Mouse (Mus musculus): ENCODE data around the gene Adam23. TPM values are rescaled to one million over a fixed set of nuclear protein-coding genes. Genes with fewer than 3 reads are reported as not detected.

Adam23 gene
- polyA plus RNA-seq (2014; fragmentation: Nextera tagmentation; extraction: Ambion mirVana): 3.7 and 4.1 TPM in 2 replicates

- Histone ChIP-seq H3K9ac (ENCODE audit: low read length) (peak within 1 kb of the TSS; percentile 72), H3K27ac (replicated peaks; ENCODE audit: low read depth, low read length) (no peak within 1 kb of the TSS)
These were observed at the start of gene Adam23 for GRCm38 (mm10) chr1:63445656-63446046. Gene Adam23, plus strand, starts transcription at chr1:63445891.

GRCm38 (mm10) chr1:63401130-63401529 lies 44.6 kb upstream of the Adam23 start:
- ATAC-seq (ENCODE audit: insufficient number of reproducible peaks, low FRiP score, low TSS enrichment, low read depth) (no peak), DNase-seq (ENCODE audit: low spot score) (no peak)
- no peak overlapping the region for H3K4me3 ChIP-seq (ENCODE audit: low read depth, low read length)
- no peak overlapping the region for H3K27ac ChIP-seq (replicated peaks; ENCODE audit: low read depth, low read length)
- 80% methylated on average over 5 of the region's 5 CpGs for WGBS
- H3K4me2 ChIP-seq (ENCODE audit: low read depth, severe bottlenecking): no peak overlapping the region
- H3K27me3 ChIP-seq (ENCODE audit: control insufficient read depth, insufficient read depth, low read length): no peaks in the 10 kb centered on the region
- H3K9me3 ChIP-seq (ENCODE audit: control insufficient read depth, low read length): no peaks in the 10 kb centered on the region
- H3K4me1 ChIP-seq (ENCODE audit: control insufficient read depth, insufficient read depth, low read length): no peaks in the 10 kb centered on the region
- H3K36me3 ChIP-seq (ENCODE audit: control insufficient read depth, insufficient read depth, low read length): no peaks in the 10 kb centered on the region
- H3K9ac ChIP-seq (ENCODE audit: low read length): no peak overlapping the region

More at GRCm38 (mm10) chr1:63445656-63446046, at the start of gene Adam23:
- ATAC-seq (ENCODE audit: insufficient number of reproducible peaks, low FRiP score, low TSS enrichment, low read depth) (peak; percentile 69; the same call in 1 of the 2 replicates), DNase-seq (ENCODE audit: low spot score) (peak; percentile 74)
- Histone ChIP-seq H3K4me3 (ENCODE audit: low read depth, low read length) (peak within 1 kb of the TSS; percentile 69), H3K9me3 (ENCODE audit: control insufficient read depth, low read length) (no peaks in the 10 kb centered on the region), H3K27me3 (ENCODE audit: control insufficient read depth, insufficient read depth, low read length) (no peaks in the 10 kb centered on the region; the same call in 1 of the 2 replicates), H3K4me1 (ENCODE audit: control insufficient read depth, insufficient read depth, low read length) (no peaks in the 10 kb centered on the region), H3K4me2 (ENCODE audit: low read depth, severe bottlenecking) (peak within 1 kb of the TSS; percentile 99), H3K36me3 (ENCODE audit: control insufficient read depth, insufficient read depth, low read length) (no peaks in the 10 kb centered on the region)
- under 1% methylated on average over 37 of the region's 41 CpGs for WGBS

- DNase-seq (ENCODE audit: low spot score): peak; percentile 53
These were observed 42.1 kb upstream of the Adam23 start for GRCm38 (mm10) chr1:63403601-63404000.

GRCm38 (mm10) chr1:63408344-63408743 lies 37.3 kb upstream of the Adam23 start:
- Histone ChIP-seq H3K27me3 (ENCODE audit: control insufficient read depth, insufficient read depth, low read length) (no peaks in the 10 kb centered on the region), H3K36me3 (ENCODE audit: control insufficient read depth, insufficient read depth, low read length) (no peaks in the 10 kb centered on the region), H3K27ac (replicated peaks; ENCODE audit: low read depth, low read length) (no peak overlapping the region), H3K4me3 (ENCODE audit: low read depth, low read length) (no peak overlapping the region), H3K4me2 (ENCODE audit: low read depth, severe bottlenecking) (no peak overlapping the region), H3K9ac (ENCODE audit: low read length) (no peak overlapping the region), H3K4me1 (ENCODE audit: control insufficient read depth, insufficient read depth, low read length) (no peaks in the 10 kb centered on the region), H3K9me3 (ENCODE audit: control insufficient read depth, low read length) (no peaks in the 10 kb centered on the region)
- ATAC-seq (ENCODE audit: insufficient number of reproducible peaks, low FRiP score, low TSS enrichment, low read depth): no peak
- 75% methylated on average over 6 of the region's 6 CpGs for WGBS
- no peak for DNase-seq (ENCODE audit: low spot score)

More at GRCm38 (mm10) chr1:63403601-63404000, 42.1 kb upstream of the Adam23 start:
- Histone ChIP-seq H3K27me3 (ENCODE audit: control insufficient read depth, insufficient read depth, low read length) (no peaks in the 10 kb centered on the region), H3K4me3 (ENCODE audit: low read depth, low read length) (no peak overlapping the region), H3K4me1 (ENCODE audit: control insufficient read depth, insufficient read depth, low read length) (no peaks in the 10 kb centered on the region), H3K4me2 (ENCODE audit: low read depth, severe bottlenecking) (no peak overlapping the region), H3K27ac (replicated peaks; ENCODE audit: low read depth, low read length) (no peak overlapping the region), H3K9me3 (ENCODE audit: control insufficient read depth, low read length) (no peaks in the 10 kb centered on the region), H3K36me3 (ENCODE audit: control insufficient read depth, insufficient read depth, low read length) (no peaks in the 10 kb centered on the region), H3K9ac (ENCODE audit: low read length) (no peak overlapping the region)
- 47% methylated on average over 4 of the region's 4 CpGs for WGBS
- ATAC-seq (ENCODE audit: insufficient number of reproducible peaks, low FRiP score, low TSS enrichment, low read depth): no peak

GRCm38 (mm10) chr1:63418491-63418890 lies 27.2 kb upstream of the Adam23 start:
- Histone ChIP-seq H3K4me1 (ENCODE audit: control insufficient read depth, insufficient read depth, low read length) (no peaks in the 10 kb centered on the region), H3K9me3 (ENCODE audit: control insufficient read depth, low read length) (no peaks in the 10 kb centered on the region), H3K27me3 (ENCODE audit: control insufficient read depth, insufficient read depth, low read length) (no peaks in the 10 kb centered on the region), H3K4me2 (ENCODE audit: low read depth, severe bottlenecking) (no peak overlapping the region), H3K36me3 (ENCODE audit: control insufficient read depth, insufficient read depth, low read length) (no peaks in the 10 kb centered on the region), H3K27ac (replicated peaks; ENCODE audit: low read depth, low read length) (no peak overlapping the region), H3K4me3 (ENCODE audit: low read depth, low read length) (no peak overlapping the region), H3K9ac (ENCODE audit: low read length) (no peak overlapping the region)
- ATAC-seq (ENCODE audit: insufficient number of reproducible peaks, low FRiP score, low TSS enrichment, low read depth): no peak
- DNase-seq (ENCODE audit: low spot score): no peak
- 64% methylated on average over 8 of the region's 8 CpGs for WGBS

- Histone ChIP-seq H3K27ac (replicated peaks; ENCODE audit: low read depth, low read length) (no peak overlapping the region), H3K4me1 (ENCODE audit: control insufficient read depth, insufficient read depth, low read length) (no peaks in the 10 kb centered on the region), H3K27me3 (ENCODE audit: control insufficient read depth, insufficient read depth, low read length) (no peaks in the 10 kb centered on the region), H3K4me3 (ENCODE audit: low read depth, low read length) (no peak overlapping the region), H3K36me3 (ENCODE audit: control insufficient read depth, insufficient read depth, low read length) (no peaks in the 10 kb centered on the region), H3K9ac (ENCODE audit: low read length) (no peak overlapping the region), H3K9me3 (ENCODE audit: control insufficient read depth, low read length) (no peaks in the 10 kb centered on the region), H3K4me2 (ENCODE audit: low read depth, severe bottlenecking) (no peak overlapping the region)
- no peak for ATAC-seq (ENCODE audit: insufficient number of reproducible peaks, low FRiP score, low TSS enrichment, low read depth)
- 89% methylated on average over 6 of the region's 6 CpGs for WGBS
- DNase-seq (ENCODE audit: low spot score): no peak
These were observed 15.0 kb upstream of the Adam23 start for GRCm38 (mm10) chr1:63430668-63431067.

- ATAC-seq (ENCODE audit: insufficient number of reproducible peaks, low FRiP score, low TSS enrichment, low read depth): no peak
- no peaks in the 10 kb centered on the region for H3K27me3 ChIP-seq (ENCODE audit: control insufficient read depth, insufficient read depth, low read length)
- no peak overlapping the region for H3K9ac ChIP-seq (ENCODE audit: low read length)
- no peak overlapping the region for H3K27ac ChIP-seq (replicated peaks; ENCODE audit: low read depth, low read length)
- no peaks in the 10 kb centered on the region for H3K36me3 ChIP-seq (ENCODE audit: control insufficient read depth, insufficient read depth, low read length)
- H3K4me1 ChIP-seq (ENCODE audit: control insufficient read depth, insufficient read depth, low read length): no peaks in the 10 kb centered on the region
- 90% methylated on average over 8 of the region's 8 CpGs for WGBS
- H3K4me3 ChIP-seq (ENCODE audit: low read depth, low read length): no peak overlapping the region
- DNase-seq (ENCODE audit: low spot score): no peak
- no peaks in the 10 kb centered on the region for H3K9me3 ChIP-seq (ENCODE audit: control insufficient read depth, low read length)
- no peak overlapping the region for H3K4me2 ChIP-seq (ENCODE audit: low read depth, severe bottlenecking)
These were observed 14.5 kb upstream of the Adam23 start for GRCm38 (mm10) chr1:63431166-63431565.

DNA sequence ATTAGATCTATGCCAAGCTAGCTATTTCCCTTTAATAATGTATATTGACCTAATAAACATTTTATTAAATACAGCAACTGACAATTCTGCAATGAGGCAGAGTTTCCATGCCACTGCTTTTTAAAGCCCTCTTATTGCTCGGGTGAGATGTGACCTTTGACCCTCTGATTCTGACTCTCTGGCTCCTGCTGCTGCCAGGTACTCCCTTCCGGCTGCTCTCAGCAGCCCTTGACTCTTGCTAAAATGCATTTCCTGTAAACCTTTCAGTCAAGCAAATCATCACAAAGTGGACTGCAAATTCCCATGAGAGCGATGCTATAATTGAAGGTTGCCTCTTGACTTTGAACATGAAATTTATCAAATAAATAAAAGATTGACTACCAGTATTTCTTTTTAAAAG lies 13.8 kb upstream of the Adam23 start:
- H3K4me1 ChIP-seq (ENCODE audit: control insufficient read depth, insufficient read depth, low read length): no peaks in the 10 kb centered on the region
- no peak overlapping the region for H3K4me3 ChIP-seq (ENCODE audit: low read depth, low read length)
- H3K4me2 ChIP-seq (ENCODE audit: low read depth, severe bottlenecking): no peak overlapping the region
- no peaks in the 10 kb centered on the region for H3K36me3 ChIP-seq (ENCODE audit: control insufficient read depth, insufficient read depth, low read length)
- H3K9me3 ChIP-seq (ENCODE audit: control insufficient read depth, low read length): no peaks in the 10 kb centered on the region
- H3K27ac ChIP-seq (replicated peaks; ENCODE audit: low read depth, low read length): no peak overlapping the region
- H3K9ac ChIP-seq (ENCODE audit: low read length): no peak overlapping the region
- no peak for DNase-seq (ENCODE audit: low spot score)
- no peaks in the 10 kb centered on the region for H3K27me3 ChIP-seq (ENCODE audit: control insufficient read depth, insufficient read depth, low read length)
- 25% methylated on average over 3 of the region's 3 CpGs for WGBS
- no peak for ATAC-seq (ENCODE audit: insufficient number of reproducible peaks, low FRiP score, low TSS enrichment, low read depth)

GRCm38 (mm10) chr1:63434052-63434451 lies 11.6 kb upstream of the Adam23 start:
- 78% methylated on average over 7 of the region's 7 CpGs for WGBS
- Histone ChIP-seq H3K4me1 (ENCODE audit: control insufficient read depth, insufficient read depth, low read length) (no peaks in the 10 kb centered on the region), H3K36me3 (ENCODE audit: control insufficient read depth, insufficient read depth, low read length) (no peaks in the 10 kb centered on the region), H3K9ac (ENCODE audit: low read length) (no peak overlapping the region), H3K27ac (replicated peaks; ENCODE audit: low read depth, low read length) (no peak overlapping the region), H3K4me2 (ENCODE audit: low read depth, severe bottlenecking) (no peak overlapping the region), H3K27me3 (ENCODE audit: control insufficient read depth, insufficient read depth, low read length) (no peaks in the 10 kb centered on the region), H3K9me3 (ENCODE audit: control insufficient read depth, low read length) (no peaks in the 10 kb centered on the region), H3K4me3 (ENCODE audit: low read depth, low read length) (no peak overlapping the region)
- DNase-seq (ENCODE audit: low spot score) (no peak), ATAC-seq (ENCODE audit: insufficient number of reproducible peaks, low FRiP score, low TSS enrichment, low read depth) (no peak)
